ENCODE assay signal across 29 mouse cellular contexts in genomic region chr13:100523698-100524097, GRCm38 (mm10). TPM values are rescaled to one million over a fixed set of nuclear protein-coding genes. Genes with fewer than 3 reads are reported as not detected.
"Had no signal": no experiment of that assay in that cellular context is flagged by ENCODE, and none has a peak within 500 bp of the region (broad histone marks: within the 10 kb centered on the region; RNA-seq: fewer than 3 reads in every experiment).

No protein-coding gene starts in this region.

- H3K9ac ChIP-seq: embryonic facial prominence, embryonic 12.5 days; embryonic facial prominence, embryonic 13.5 days; embryonic facial prominence, embryonic 15.5 days; forebrain, embryonic 12.5 days; forebrain, embryonic 13.5 days; forebrain, embryonic 15.5 days; forebrain, postnatal 0 days had no signal

- H3K4me3 ChIP-seq: embryonic facial prominence, embryonic 10.5 days; embryonic facial prominence, embryonic 12.5 days; embryonic facial prominence, embryonic 13.5 days; embryonic facial prominence, embryonic 15.5 days; erythroblast, embryonic 14.5 days; forebrain, embryonic 10.5 days; forebrain, embryonic 12.5 days; forebrain, embryonic 13.5 days; forebrain, embryonic 15.5 days; gastrocnemius, adult 2 months had no signal

- H3K27me3 ChIP-seq: embryonic facial prominence, embryonic 12.5 days; embryonic facial prominence, embryonic 13.5 days; embryonic facial prominence, embryonic 15.5 days; forebrain, embryonic 12.5 days; forebrain, embryonic 13.5 days; forebrain, embryonic 15.5 days had no signal

- H3K36me3 ChIP-seq: embryonic facial prominence, embryonic 12.5 days; embryonic facial prominence, embryonic 13.5 days; embryonic facial prominence, embryonic 15.5 days; forebrain, embryonic 10.5 days; forebrain, embryonic 12.5 days; forebrain, embryonic 15.5 days had no signal

- H3K4me2 ChIP-seq: embryonic facial prominence, embryonic 12.5 days; embryonic facial prominence, embryonic 13.5 days; embryonic facial prominence, embryonic 15.5 days; forebrain, embryonic 12.5 days; forebrain, embryonic 13.5 days; forebrain, embryonic 15.5 days had no signal

- ATAC-seq: forebrain, embryonic 13.5 days; forebrain, embryonic 14.5 days; forebrain, embryonic 15.5 days; forebrain, embryonic 16.5 days; forebrain, postnatal 0 days had no signal

- H3K4me1 ChIP-seq: embryonic facial prominence, embryonic 10.5 days; embryonic facial prominence, embryonic 12.5 days; embryonic facial prominence, embryonic 13.5 days; embryonic facial prominence, embryonic 15.5 days; forebrain, embryonic 10.5 days; forebrain, embryonic 12.5 days; forebrain, embryonic 13.5 days had no signal

- DNase-seq: cerebellum, adult 2 months; cerebellum, adult 8-10 months; cerebellum, adult 9-10 months; cerebellum, adult 9-11 months; cerebellum, postnatal 10 days; cerebellum, postnatal 14 days; cerebellum, postnatal 25 days; cerebellum, postnatal 36 days; embryo, embryonic 11 days; forebrain, postnatal 0 days; gastrocnemius, adult 2 months; gastrocnemius, postnatal 10 days; gastrocnemius, postnatal 14 days; gastrocnemius, postnatal 25 days; gastrocnemius, postnatal 36 days; heart, adult 18-20 months had no signal

- H3K27ac ChIP-seq: embryonic facial prominence, embryonic 10.5 days; embryonic facial prominence, embryonic 12.5 days; embryonic facial prominence, embryonic 13.5 days; embryonic facial prominence, embryonic 15.5 days; forebrain, embryonic 12.5 days; forebrain, embryonic 13.5 days; forebrain, embryonic 15.5 days; gastrocnemius, adult 2 months had no signal

- H3K9me3 ChIP-seq: embryonic facial prominence, embryonic 10.5 days; embryonic facial prominence, embryonic 12.5 days; embryonic facial prominence, embryonic 13.5 days; embryonic facial prominence, embryonic 15.5 days; forebrain, embryonic 10.5 days; forebrain, embryonic 12.5 days; forebrain, embryonic 13.5 days; forebrain, embryonic 15.5 days had no signal

RNA-seq across cellular contexts. Expression of gene Ocln, which starts 28.8 kb away (rescaled TPM):
- total RNA-seq: common myeloid progenitor, adult 5-6 weeks; granulocyte monocyte progenitor cell, adult 5-6 weeks had no signal
- polyA plus RNA-seq: erythroblast, embryonic 14.5 days had no signal
